Mouse (Mus musculus) liver, embryonic 16.5 days (tissue): ENCODE data around the gene Slit3. TPM values are rescaled to one million over a fixed set of nuclear protein-coding genes. Genes with fewer than 3 reads are reported as not detected.

Experiments used
- ATAC-seq: fragments of 200-750 bp; cut with Nextera tagmentation; 2 replicates; pipeline ENCODE4 v1.8.0; 2017; ENCODE audit warnings: low read depth, mild to moderate bottlenecking, moderate number of reproducible peaks, moderate library complexity
- H3K27ac ChIP-seq: fragments of 300-500 bp; sonication (generic); 2 replicates; pipeline ENCODE4 v1.5.1; 2014; ENCODE audit warnings: mild to moderate bottlenecking, low read length
- H3K27me3 ChIP-seq: fragments of 300-500 bp; sonication (generic); 2 replicates; pipeline ENCODE4 v1.6.1; 2014; ENCODE audit warnings: low read depth, low read length, mixed read lengths; ENCODE audit not compliant: control insufficient read depth, insufficient read depth
- H3K36me3 ChIP-seq: fragments of 300-500 bp; sonication (generic); 2 replicates; pipeline ENCODE4 v1.6.1; 2014; ENCODE audit warnings: mild to moderate bottlenecking; ENCODE audit not compliant: control insufficient read depth, insufficient read depth
- H3K4me1 ChIP-seq: fragments of 300-500 bp; sonication (generic); 2 replicates; pipeline ENCODE4 v1.6.1; 2014; ENCODE audit warnings: low read depth, low read length, mixed read lengths; ENCODE audit not compliant: control insufficient read depth
- H3K4me2 ChIP-seq: fragments of 300-500 bp; sonication (generic); 2 replicates; pipeline ENCODE4 v1.6.1; 2014; ENCODE audit warnings: low read depth, low read length, mixed read lengths
- H3K4me3 ChIP-seq: fragments of 300-500 bp; sonication (generic); 2 replicates; pipeline ENCODE4 v1.5.1; 2014; ENCODE audit warnings: low read depth, mild to moderate bottlenecking, low read length
- H3K9ac ChIP-seq: fragments of 300-500 bp; sonication (generic); 2 replicates; pipeline ENCODE4 v1.6.1; 2014; ENCODE audit warnings: low read depth, low read length
- H3K9me3 ChIP-seq: fragments of 300-500 bp; sonication (generic); replicated peaks from 2 replicates; pipeline ENCODE4 v1.6.1; 2016; ENCODE audit warnings: low read length; ENCODE audit not compliant: control insufficient read depth
- WGBS: fragments of 180-500 bp; shearing (Covaris S2); extraction: QIAGEN DNeasy Blood & Tissue Kit; methylation state at CpG from one replicate; pipeline ENCODE4 v1.1.7; 2014; ENCODE audit not compliant: insufficient replicate concordance; 5-methylcytosine and 5-hydroxymethylcytosine counted together
- polyA plus RNA-seq: library from polyadenylated mRNA; unstranded; fragments of >200 nt; fragmentation: Nextera tagmentation; extraction: Ambion mirVana; gene quantifications from 2 replicates; pipeline ENCODE4 v1.2.1, GENCODE M21; 2015

Gene Slit3
- polyA plus RNA-seq, 1 experiment from 2014 or later: 0.22 TPM

DNA sequence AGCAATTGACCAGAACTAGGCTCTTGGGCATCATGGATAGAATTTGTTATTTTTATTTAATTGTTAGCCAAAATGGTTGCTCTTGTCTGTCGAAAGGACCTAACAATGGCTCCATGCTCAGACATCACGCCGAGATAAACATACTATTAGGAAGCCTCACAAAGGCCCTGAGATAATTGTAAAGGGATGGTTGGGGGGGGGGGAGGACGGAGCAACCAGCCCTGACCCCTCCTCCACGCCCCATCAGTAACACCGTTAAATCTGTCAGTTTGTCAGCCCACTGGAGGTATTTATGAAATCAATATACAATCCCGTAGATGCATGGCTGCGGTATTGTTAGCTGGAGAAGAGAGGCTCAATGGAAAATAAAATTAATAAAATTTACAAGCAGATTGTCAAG, 383.9 kb downstream of the Slit3 start:
- no peak for ATAC-seq
- Histone ChIP-seq H3K36me3 (no peaks in the 10 kb centered on the region), H3K9me3 (no peaks in the 10 kb centered on the region), H3K4me3 (no peak overlapping the region), H3K27ac (no peak overlapping the region), H3K4me2 (no peak overlapping the region), H3K9ac (no peak overlapping the region), H3K27me3 (no peaks in the 10 kb centered on the region; the same call in 1 of the 2 replicates), H3K4me1 (no peaks in the 10 kb centered on the region)
- WGBS: 40% methylated on average over 8 of the region's 8 CpGs

- WGBS: 5% methylated on average over 4 of the region's 4 CpGs
- no peak for ATAC-seq
- Histone ChIP-seq H3K4me3 (no peak overlapping the region), H3K27ac (no peak overlapping the region), H3K27me3 (no peaks in the 10 kb centered on the region; the same call in 1 of the 2 replicates), H3K9me3 (no peaks in the 10 kb centered on the region), H3K4me1 (no peaks in the 10 kb centered on the region), H3K36me3 (no peaks in the 10 kb centered on the region), H3K9ac (no peak overlapping the region), H3K4me2 (no peak overlapping the region)
These were observed 384.3 kb downstream of the Slit3 start for GRCm38 (mm10) chr11:35505316-35505715.

- Histone ChIP-seq H3K9ac (no peak overlapping the region), H3K27ac (no peak overlapping the region), H3K36me3 (no peaks in the 10 kb centered on the region), H3K27me3 (no peaks in the 10 kb centered on the region; the same call in 1 of the 2 replicates), H3K4me3 (no peak overlapping the region), H3K4me1 (no peaks in the 10 kb centered on the region), H3K4me2 (no peak overlapping the region), H3K9me3 (no peaks in the 10 kb centered on the region)
- ATAC-seq: no peak
- 20% methylated on average over 9 of the region's 9 CpGs for WGBS
These were observed 384.8 kb downstream of the Slit3 start for GRCm38 (mm10) chr11:35505817-35506216.

- H3K9me3 ChIP-seq: no peaks in the 10 kb centered on the region
- no peaks in the 10 kb centered on the region for H3K4me1 ChIP-seq
- no peak overlapping the region for H3K27ac ChIP-seq
- no peak overlapping the region for H3K9ac ChIP-seq
- H3K27me3 ChIP-seq: no peaks in the 10 kb centered on the region; the same call in 1 of the 2 replicates
- H3K36me3 ChIP-seq: no peaks in the 10 kb centered on the region
- 62% methylated on average over 9 of the region's 9 CpGs for WGBS
- ATAC-seq: no peak
- no peak overlapping the region for H3K4me3 ChIP-seq
- H3K4me2 ChIP-seq: no peak overlapping the region
These were observed 386.9 kb downstream of the Slit3 start for GRCm38 (mm10) chr11:35507781-35508390.

- WGBS: 10% methylated on average over 4 of the region's 4 CpGs
- Histone ChIP-seq H3K36me3 (no peaks in the 10 kb centered on the region), H3K4me1 (no peaks in the 10 kb centered on the region), H3K9ac (no peak overlapping the region), H3K27ac (no peak overlapping the region), H3K4me2 (no peak overlapping the region), H3K27me3 (no peaks in the 10 kb centered on the region), H3K4me3 (no peak overlapping the region), H3K9me3 (no peaks in the 10 kb centered on the region)
- ATAC-seq: no peak
These were observed 391.7 kb downstream of the Slit3 start for GRCm38 (mm10) chr11:35512686-35513085.

DNA sequence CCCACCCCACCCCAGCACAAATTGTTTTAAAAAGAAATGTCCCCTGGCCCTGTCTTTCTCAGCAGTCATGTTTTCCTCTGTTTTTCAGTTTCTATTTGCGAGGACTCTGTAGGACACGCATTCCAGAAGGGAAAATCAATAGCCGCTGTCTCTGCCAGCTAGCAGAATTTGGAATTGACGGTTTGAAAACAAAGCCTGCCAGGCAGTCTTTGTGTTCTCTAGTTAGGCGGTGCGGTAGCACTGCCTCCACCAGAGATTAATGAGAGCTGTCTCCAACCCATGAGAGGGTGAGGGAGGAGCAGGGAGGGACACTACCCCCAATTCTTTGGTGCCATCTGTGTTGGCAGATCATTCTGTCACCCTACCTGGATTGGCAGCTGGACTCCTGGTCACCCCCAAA, 392.3 kb downstream of the Slit3 start:
- Histone ChIP-seq H3K27ac (no peak overlapping the region), H3K4me3 (no peak overlapping the region), H3K36me3 (no peaks in the 10 kb centered on the region), H3K9me3 (no peaks in the 10 kb centered on the region), H3K4me1 (no peaks in the 10 kb centered on the region), H3K9ac (no peak overlapping the region), H3K4me2 (peak overlapping the region; percentile 5; the same call in 1 of the 2 replicates), H3K27me3 (no peaks in the 10 kb centered on the region)
- WGBS: 50% methylated on average over 6 of the region's 6 CpGs
- no peak for ATAC-seq

GRCm38 (mm10) chr11:35522802-35523452, 401.9 kb downstream of the Slit3 start:
- H3K4me1 ChIP-seq: no peaks in the 10 kb centered on the region
- no peak overlapping the region for H3K4me3 ChIP-seq
- H3K27ac ChIP-seq: no peak overlapping the region
- H3K9ac ChIP-seq: no peak overlapping the region
- ATAC-seq: no peak
- 18% methylated on average over 10 of the region's 10 CpGs for WGBS
- H3K4me2 ChIP-seq: no peak overlapping the region
- H3K27me3 ChIP-seq: no peaks in the 10 kb centered on the region
- no peaks in the 10 kb centered on the region for H3K9me3 ChIP-seq
- H3K36me3 ChIP-seq: no peaks in the 10 kb centered on the region

- H3K36me3 ChIP-seq: no peaks in the 10 kb centered on the region
- H3K27ac ChIP-seq: no peak overlapping the region
- no peaks in the 10 kb centered on the region for H3K9me3 ChIP-seq
- 59% methylated on average over 4 of the region's 4 CpGs for whole genome bisulfite sequencing
- ATAC-seq: no peak
- no peak overlapping the region for H3K4me2 ChIP-seq
- no peak overlapping the region for H3K9ac ChIP-seq
- no peak overlapping the region for H3K4me3 ChIP-seq
- no peaks in the 10 kb centered on the region for H3K4me1 ChIP-seq
- H3K27me3 ChIP-seq: no peaks in the 10 kb centered on the region
These were observed 402.7 kb downstream of the Slit3 start for GRCm38 (mm10) chr11:35523773-35524172.

- H3K36me3 ChIP-seq: no peaks in the 10 kb centered on the region
- H3K27me3 ChIP-seq: no peaks in the 10 kb centered on the region
- H3K4me3 ChIP-seq: no peak overlapping the region
- no peak overlapping the region for H3K4me2 ChIP-seq
- H3K9me3 ChIP-seq: no peaks in the 10 kb centered on the region
- H3K9ac ChIP-seq: no peak overlapping the region
- WGBS: 65% methylated on average over 9 of the region's 9 CpGs
- H3K4me1 ChIP-seq: no peaks in the 10 kb centered on the region
- ATAC-seq: peak; percentile 30; the same call in 1 of the 2 replicates
- no peak overlapping the region for H3K27ac ChIP-seq
These were observed 405.3 kb downstream of the Slit3 start for GRCm38 (mm10) chr11:35526219-35526762.
